Mouse (Mus musculus): ENCODE results near the gene Iqca. TPM values are rescaled to one million over a fixed set of nuclear protein-coding genes. Genes with fewer than 3 reads are reported as not detected.

The Iqca gene
- total RNA-seq, 2 experiments from 2014 or later: 0.70 to 0.86 TPM

DNA sequence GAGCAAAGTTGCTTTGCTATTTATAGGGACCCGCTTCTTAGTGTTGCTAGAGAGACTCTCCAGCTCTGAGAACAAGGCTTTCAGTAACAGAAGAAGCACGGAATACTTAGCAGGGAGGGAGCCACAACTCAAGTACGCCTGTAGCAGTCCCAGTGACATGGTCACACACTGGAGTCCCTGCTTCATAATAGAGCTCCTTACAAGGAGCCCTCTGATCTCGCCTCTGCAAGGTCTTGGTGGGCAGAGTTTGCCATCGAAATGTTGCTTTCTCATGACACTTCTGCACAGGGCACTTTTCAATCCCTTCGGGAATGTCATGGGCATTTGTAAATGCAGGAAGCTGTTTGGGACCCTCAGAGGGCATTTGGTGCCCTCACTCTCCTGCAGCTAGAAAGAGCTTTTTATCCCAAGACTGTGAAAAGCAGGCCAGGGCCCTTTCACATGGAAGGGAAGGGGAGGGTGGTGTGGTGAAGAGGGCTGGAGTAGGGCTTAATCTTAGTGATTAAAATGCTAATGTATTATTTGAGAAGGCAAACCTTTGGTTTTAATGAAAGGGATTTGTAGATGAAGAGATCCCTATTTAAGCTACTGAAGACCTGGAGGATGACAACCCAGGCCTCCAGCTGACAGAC is 67.6 kb downstream of the Iqca start:
- intact Hi-C loops (cut with DNase I): no loop called here
- DNase-seq (ENCODE audit: low spot score in 2 of 2): peak in 1 of 2 experiments; percentile 34

DNA sequence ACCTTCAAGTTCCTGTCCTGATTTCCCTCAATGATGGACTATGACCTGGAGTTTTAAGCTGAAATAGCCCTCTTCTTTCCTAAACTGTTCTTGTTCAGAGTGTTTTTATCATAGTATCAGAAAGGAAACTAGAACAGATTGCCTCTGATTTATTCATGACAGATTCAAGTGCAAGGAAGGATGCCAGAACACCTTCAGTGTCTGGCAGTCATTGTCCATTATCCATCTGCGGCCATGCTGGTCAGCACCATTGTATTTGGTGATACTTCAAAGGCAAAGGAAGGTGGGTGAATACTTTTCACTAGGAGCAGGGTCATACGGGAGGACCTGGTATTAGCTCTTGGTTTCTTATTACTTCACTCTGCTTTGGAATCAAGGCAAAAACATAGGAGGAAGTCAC is 76.9 kb downstream of the Iqca start:
- no peak for DNase-seq (ENCODE audit: low spot score in 2 of 2)
- intact Hi-C loops (cut with DNase I): no loop called here

DNA sequence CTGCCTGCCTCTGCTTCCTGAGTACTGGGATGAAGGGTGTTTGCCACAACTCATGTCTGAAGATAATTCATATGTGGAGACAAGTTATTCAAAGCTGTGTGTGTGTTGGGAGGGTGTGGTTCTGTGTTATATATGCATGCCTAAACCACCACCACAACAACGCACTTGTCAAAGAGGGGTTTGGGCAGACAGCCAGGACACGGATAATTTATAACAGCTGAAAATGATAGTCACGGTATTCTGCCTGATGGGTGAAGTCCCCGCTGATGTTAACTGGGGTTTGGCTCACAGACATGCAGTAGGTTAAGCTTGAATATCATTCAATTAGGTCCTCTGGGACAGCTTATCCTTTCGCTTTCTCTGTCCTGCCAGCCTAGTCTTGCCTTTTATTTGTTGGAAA is 78.4 kb downstream of the Iqca start:
- intact Hi-C loops (cut with DNase I): no loop called here
- DNase-seq (ENCODE audit: low spot score in 2 of 2): no peak

DNA sequence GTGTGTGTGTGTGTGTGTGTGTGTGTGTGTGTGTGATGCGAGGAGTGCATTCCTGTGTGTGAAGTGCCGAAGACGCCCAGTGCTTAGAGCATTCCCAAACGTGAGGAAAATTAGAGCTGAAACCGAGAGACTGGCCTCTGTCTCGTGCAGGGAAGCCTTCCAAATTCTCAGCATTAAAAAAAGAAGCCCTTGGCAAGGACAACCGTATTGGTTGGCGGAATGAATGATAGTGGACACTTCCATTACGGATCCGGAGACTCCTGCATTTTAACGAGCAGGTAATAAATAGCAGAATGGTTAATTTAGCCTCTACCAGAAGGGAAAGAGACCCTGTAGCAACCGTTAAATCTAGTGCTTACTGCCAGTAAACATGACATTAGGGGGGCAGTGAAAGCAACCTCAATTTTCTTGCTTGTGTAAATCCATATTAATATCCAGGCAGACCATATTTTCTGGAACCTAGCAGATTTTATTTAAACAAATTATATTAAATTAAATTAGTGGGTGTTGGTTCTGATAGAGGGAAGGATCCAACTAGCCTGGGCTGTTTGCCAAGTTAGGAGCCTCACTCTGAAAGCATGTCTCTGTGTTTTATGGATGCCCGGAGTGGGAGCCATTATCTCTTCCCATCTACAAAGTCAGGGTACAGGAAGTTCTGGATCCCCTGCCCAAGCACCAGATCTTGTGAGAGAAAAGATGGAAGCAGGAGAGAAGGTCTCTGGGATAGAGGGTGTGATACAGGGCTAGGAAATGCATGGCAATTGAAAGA is 81.2 kb downstream of the Iqca start:
- intact Hi-C loops (cut with DNase I): no loop called here
- DNase-seq (ENCODE audit: low spot score in 2 of 2): peak; percentile 28 to 29

DNA sequence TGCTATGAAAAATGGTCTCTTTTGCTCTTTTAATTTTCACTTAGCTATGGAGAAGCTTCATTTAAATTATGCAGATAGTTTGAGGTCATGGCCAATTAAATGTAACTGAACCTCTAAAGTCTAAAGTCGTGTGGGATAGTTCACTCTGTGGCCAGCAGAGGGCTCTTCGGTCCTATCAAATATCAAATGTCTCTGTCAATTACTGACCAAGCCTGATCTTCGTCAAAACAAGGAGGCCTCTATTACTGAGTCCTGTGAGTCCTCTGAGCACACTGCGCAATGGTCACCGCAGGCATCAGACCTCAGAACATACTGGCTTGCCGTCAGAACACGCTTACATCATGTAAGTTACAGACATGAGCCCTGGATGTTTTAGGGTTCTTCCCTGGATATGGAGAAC is 92.6 kb downstream of the Iqca start:
- intact Hi-C loops (cut with DNase I): loop anchor here (1.0 to 2.0 kb wide), 2 partner anchors 144 to 528 kb away; no protein-coding TSS in a partner anchor
- DNase-seq (ENCODE audit: low spot score in 2 of 2): peak; percentile 62 to 76

DNA sequence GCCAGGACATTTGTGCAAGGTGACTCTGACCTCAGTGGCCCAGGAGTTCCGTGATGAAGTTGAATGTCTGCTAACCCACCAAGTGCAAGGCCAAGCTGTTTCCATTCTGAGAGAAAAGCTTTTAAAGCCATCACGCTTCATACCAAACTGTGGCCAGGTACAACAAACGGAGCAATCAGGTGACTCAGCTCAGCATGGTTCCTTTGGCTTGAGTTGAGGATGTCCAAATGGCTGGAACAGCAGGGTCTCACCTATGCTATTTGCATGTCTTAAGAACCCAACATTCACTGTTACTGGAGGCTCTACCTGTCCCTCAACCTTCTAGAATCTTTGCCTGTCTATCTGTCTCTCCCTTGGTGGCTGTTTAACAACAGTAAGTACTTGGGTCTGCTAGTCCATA is 93.1 kb downstream of the Iqca start:
- intact Hi-C loops (cut with DNase I): loop anchor here (1.0 to 2.0 kb wide), 2 partner anchors 145 to 528 kb away; no protein-coding TSS in a partner anchor
- no peak for DNase-seq (ENCODE audit: low spot score in 2 of 2)

DNA sequence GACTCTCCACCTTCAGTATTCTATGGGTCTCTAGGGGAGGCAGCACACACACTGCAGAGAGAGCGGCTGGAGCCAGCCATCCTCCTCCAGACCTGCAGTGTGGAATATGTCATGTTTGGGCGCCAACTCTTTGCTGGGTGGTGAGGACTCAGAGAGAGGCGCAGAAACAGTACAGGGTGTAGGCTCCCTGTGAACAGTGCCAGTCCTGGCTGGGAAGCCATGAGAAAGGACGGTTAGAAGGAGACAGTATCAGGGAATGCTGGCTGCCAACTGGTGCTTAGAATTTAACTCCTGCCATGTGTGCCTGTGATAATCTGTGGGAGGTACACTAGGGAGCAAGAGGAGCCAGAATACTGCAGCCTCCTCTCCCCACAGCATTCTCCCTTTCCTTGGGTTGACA is 98.2 kb downstream of the Iqca start:
- DNase-seq (ENCODE audit: low spot score in 2 of 2): peak; percentile 30 to 63
- intact Hi-C loops (cut with DNase I): no loop called here

DNA sequence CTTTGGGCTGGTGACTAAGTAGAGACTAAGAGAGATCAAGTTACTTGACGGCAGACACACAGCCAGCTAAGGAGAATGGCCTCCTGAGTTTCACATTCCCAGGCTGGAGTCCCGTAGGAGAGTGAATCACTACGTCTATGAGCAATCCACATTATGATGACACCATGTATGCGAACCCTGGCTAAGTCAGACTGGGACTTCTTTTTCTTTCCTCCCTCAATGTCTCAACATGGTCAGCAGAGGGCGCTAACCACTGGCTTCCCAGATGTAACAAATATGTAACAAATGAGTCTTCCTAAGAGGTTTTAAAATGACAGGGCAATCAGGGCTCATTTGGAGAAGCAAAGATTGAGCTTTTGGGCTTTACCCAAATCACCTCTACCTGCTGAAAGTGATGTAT is 101.9 kb downstream of the Iqca start:
- intact Hi-C loops (cut with DNase I): no loop called here
- DNase-seq (ENCODE audit: low spot score in 2 of 2): peak; percentile 67 to 70

DNA sequence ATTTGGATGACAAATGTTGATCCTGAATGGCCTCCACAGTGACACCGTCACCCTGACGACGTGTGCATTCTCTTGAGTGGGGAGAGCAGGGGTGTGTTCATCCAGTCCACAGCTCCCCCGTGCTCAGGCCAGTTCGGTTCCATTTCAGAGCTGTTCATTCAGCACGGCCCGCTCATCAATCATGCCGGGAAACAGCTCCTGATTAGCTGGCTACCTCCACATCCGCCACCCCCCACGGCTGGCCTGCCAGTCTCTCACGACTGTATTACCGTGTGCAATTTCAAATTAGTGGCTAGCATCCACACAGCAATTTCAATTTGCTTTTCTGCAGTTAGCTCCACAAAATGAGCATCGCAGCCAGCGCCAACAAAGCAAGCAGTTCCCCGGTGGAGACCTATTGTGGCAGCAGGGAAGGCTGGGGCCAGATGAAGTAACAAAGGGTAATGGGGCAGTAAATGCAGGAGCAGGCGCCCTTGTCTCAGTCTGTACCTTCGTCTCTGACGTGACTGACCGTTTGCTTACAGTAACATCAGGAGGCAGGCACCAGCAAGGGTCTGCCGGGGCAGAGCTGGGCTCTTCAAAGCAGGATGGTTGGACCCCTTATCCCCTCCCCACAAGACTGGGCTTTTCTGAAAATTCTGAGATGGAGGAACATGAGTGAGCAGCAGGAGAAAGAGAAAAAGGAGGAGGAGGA is 103.0 kb downstream of the Iqca start:
- no peak for DNase-seq (ENCODE audit: low spot score in 2 of 2)
- intact Hi-C loops (cut with DNase I): no loop called here

DNA sequence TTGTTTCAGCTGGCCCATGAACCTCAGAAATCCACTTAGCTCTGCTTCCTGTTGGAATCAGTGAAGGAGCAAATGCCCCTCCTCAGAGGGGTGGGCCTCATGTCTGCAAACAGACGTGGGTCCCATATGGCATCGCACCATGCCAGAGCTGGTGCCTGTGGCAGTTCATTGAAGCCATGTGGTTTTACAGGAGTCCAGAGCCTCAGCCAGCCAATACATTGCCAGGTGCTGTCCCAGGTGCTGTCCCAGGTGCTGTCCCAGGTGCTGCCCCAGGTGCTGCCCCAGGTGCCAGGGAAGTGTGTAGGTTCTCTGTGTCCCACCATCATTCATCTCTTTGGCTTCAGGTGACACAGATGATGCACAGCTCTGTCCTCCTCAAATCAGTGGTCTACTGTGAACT is 124.9 kb downstream of the Iqca start:
- intact Hi-C loops (cut with DNase I): no loop called here
- no peak for DNase-seq (ENCODE audit: low spot score in 2 of 2)

DNA sequence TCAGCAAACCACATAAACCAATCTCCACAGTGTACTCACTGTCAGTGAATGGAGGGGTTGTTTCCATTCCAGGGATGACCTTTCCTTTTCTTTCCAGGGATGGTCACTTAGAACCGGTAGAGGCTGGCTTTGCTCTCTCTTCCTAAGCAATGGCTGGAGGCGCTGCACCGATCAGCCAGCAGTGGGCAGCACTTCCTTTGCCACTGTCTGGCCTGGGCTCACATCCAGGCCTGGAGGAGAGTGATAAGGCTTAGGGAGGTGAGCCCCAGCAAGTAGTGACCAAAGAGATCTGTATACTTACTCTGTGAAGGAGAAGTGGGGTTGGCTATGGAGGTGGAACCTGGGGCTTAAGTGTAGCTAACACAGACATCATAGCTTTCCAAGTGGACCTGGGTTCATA is 126.3 kb downstream of the Iqca start:
- intact Hi-C loops (cut with DNase I): no loop called here
- DNase-seq (ENCODE audit: low spot score in 2 of 2): peak in 1 of 2 experiments; percentile 21

DNA sequence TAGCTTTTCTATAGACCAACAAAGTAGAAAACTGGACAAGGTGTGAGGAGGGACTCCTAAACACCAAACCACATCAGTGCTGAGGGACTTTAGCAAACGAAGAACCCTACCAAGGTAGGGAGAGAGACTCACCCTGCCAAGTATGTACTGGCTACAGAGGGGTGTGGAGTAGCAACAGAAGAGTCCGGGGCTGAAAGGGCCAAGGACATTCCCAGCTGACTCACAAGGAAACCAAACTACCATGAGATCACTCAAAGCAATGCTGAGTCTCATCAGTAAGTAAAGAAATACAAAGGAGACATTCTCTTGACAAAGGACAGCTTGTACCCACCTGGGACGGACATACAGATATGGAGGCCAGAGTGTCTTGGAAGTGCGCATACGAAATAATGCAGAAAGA is 132.9 kb downstream of the Iqca start:
- DNase-seq (ENCODE audit: low spot score in 2 of 2): no peak
- intact Hi-C loops (cut with DNase I): no loop called here

DNA sequence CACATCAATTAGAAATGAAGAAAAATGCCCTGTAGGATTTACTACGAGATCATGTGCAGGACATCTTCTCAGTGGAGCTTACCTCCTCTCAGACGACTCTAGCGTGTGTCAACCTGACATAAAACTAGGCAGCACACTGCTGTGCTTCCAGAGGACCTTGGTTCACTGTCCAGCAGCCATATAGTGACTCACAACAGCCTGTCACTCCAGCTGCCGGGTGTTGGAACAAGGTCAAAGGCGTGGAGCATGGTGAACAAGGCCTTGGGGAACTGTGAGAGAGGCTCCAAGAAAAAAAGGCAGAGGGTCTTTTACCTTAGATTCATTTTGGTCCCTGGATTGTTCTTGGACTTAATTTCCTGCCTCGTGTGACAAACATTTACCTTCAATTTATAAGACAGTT is 135.1 kb downstream of the Iqca start:
- DNase-seq (ENCODE audit: low spot score in 2 of 2): no peak
- intact Hi-C loops (cut with DNase I): no loop called here

DNA sequence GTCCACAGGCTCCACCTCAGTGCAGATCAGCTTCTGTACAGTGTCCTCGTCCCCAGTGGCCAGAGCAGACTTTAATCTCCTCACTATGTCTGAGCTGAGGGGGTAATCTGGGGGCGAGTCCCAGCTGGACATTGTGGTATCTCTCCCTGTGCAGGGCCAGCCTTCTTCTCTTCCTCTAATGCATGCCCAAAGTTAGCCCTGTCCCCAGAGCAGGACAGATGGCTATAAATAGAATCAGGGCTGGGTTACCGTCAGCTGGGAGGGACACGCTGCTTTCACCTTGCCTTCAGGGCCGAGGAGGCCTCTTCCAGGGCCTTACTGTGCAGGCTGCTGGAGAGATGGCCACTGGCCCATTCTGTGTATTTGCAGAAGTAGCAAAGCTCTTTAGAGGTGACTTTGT is 138.8 kb downstream of the Iqca start, which contains the start of gene Asb18:
Gene Asb18 (minus strand): TSS at position 221 of the 400 bp plus-strand sequence.
- DNase-seq (ENCODE audit: low spot score in 2 of 2): no peak
- intact Hi-C loops (cut with DNase I): no loop called here

DNA sequence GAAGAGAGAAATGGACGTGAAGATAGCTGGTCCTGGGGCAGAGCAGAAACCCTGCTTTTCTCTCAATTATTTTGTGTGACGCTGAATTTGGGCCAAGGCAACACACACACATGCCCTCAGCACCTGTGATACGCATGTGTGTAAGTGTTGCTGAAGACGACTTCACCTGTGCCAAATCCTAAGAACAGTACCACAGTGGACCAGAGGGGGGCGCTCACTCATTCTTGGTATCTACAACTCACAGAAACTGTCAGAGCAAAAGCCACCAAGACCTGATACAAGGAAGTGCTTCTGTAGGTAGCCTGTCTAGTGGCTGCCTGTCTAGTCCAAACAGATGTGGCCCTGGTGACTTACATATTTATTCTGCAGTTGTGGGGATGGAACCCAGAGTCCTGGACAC is 139.9 kb downstream of the Iqca start:
- no peak for DNase-seq (ENCODE audit: low spot score in 2 of 2)
- intact Hi-C loops (cut with DNase I): no loop called here

DNA sequence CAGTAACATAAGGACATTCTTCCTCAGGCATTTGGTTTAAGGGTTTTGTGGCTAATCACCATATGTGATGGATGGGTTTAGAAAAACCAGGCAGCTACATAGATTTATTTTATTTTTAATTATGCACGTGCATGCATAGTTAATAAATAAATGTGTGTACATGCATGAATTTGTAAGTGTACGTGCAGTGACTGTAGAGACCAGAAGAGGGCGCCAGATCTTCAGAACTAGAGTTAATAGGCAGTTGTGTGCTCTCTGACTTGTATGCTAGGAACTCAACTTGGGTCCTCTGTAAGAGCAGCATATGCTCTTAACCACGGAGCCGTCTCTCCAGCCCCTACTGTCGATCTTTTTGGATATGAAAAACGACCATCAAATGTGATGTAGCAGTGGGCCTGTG is 140.4 kb downstream of the Iqca start:
- peak in 1 of 2 experiments; percentile 26 for DNase-seq (ENCODE audit: low spot score in 2 of 2)
- intact Hi-C loops (cut with DNase I): no loop called here

DNA sequence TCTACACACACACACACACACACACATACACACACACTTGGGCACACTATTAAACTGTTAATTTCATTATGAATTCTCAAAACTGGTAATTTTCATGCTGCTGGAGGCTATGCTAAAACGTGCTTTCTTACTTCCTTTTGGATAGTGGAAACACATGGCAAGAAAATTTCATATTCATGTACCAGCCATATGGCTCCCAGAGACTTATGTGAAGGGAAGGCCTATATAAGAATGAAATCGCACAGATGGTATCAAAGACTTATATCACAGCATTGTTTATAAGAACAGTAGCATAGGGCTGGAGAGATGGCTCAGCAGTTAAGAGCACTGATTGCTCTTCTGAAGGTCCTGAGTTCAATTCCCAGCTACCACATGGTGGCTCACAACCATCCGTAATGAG is 141.0 kb downstream of the Iqca start:
- intact Hi-C loops (cut with DNase I): no loop called here
- peak in 1 of 2 experiments; percentile 49 for DNase-seq (ENCODE audit: low spot score in 2 of 2)

DNA sequence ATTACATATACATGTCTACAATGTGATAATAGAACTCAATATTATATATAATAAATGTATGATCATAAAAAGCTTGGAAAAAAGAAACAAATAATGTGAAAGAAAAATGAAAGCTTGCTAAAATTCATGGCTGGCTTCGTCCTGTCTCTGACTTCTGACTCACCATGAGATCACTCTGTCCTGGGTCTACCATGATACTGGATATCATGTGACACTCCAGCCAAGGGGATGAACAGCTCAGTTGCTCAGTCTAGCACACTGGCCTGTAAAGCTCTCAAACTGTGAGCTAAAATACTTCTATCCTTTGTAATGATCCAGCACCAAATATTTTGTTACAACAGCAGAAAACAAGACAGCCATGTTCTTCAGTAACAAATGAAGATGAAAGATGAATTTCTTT is 143.1 kb downstream of the Iqca start:
- intact Hi-C loops (cut with DNase I): no loop called here
- DNase-seq (ENCODE audit: low spot score in 2 of 2): no peak

DNA sequence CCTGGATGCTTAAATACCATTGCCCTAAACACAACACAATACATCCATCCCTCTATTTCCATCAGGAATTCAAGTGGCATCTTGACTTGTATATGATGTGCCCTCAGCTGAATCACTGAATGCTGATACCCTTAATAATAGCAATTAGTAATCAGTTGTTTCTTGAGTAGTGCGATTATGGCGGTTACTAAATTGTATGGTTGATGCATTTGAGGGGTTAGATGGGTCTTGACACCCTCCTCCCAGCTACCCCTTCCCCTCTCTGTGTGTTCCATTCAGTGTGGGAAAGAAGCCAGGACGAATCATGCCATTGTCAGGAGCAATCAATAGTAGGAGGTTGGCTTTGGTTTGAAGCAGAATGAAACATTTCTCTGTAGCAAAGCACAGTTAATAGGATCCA is 144.0 kb downstream of the Iqca start:
- DNase-seq (ENCODE audit: low spot score in 2 of 2): no peak

DNA sequence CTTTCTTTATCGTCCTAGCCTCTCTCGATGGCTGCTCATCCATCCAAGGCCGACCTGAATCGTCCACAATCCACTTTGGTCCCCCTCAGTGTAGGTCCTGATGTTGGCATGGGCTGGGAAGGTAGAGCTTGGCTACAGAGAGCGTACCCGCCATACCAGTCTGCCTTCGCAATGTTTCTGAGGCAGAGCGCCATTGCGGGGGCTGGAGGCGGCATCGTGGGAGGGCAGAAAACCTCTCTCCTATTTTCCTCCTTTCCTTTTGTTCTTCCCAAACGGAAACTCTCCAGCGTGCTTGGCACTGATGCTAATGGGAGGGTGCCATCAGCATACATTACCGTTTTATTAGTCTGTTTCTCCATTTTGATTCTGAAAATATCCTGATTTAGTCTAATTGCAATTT is 146.5 kb downstream of the Iqca start:
- peak; percentile 28 to 33 for DNase-seq (ENCODE audit: low spot score in 2 of 2)

More for the DNA sequence above, 144.0 kb downstream of the Iqca start:
- intact Hi-C loops (cut with DNase I): no loop called here

More for the DNA sequence above, 146.5 kb downstream of the Iqca start:
- intact Hi-C loops (cut with DNase I): no loop called here
